Mouse (Mus musculus): ENCODE measurements at regions not wholly inside any gene's neighbourhood (a gene's known extent, or its start where the extent isn't known, plus 50 kb on each side); places are given as distances from the start of the nearest gene placed in this dataset.
A peak's percentile ranks its signal among the peaks of the same experiment; 100 is the strongest.

GRCm38 (mm10) chr8:26844132-26844808, 132.9 kb upstream of the Zfp703 start:
- DNase-seq (ENCODE audit: low read depth, low spot score): no peak
- no peaks in the 10 kb centered on the region for H3K36me3 ChIP-seq (ENCODE audit: control insufficient read depth, insufficient read depth, low read length, poor library complexity, severe bottlenecking)
- H3K27me3 ChIP-seq (ENCODE audit: control insufficient read depth, insufficient read depth, low read length, poor library complexity, severe bottlenecking): no peaks in the 10 kb centered on the region

GRCm38 (mm10) chr8:26844809-26845143, 132.3 kb upstream of the Zfp703 start:
- no peaks in the 10 kb centered on the region for H3K27me3 ChIP-seq (ENCODE audit: control insufficient read depth, insufficient read depth, low read length, poor library complexity, severe bottlenecking)
- DNase-seq (ENCODE audit: low read depth, low spot score): no peak
- H3K36me3 ChIP-seq (ENCODE audit: control insufficient read depth, insufficient read depth, low read length, poor library complexity, severe bottlenecking): no peaks in the 10 kb centered on the region

GRCm38 (mm10) chr8:26845481-26846194, 131.5 kb upstream of the Zfp703 start:
- Histone ChIP-seq H3K36me3 (ENCODE audit: control insufficient read depth, insufficient read depth, low read length, poor library complexity, severe bottlenecking) (no peaks in the 10 kb centered on the region), H3K27me3 (ENCODE audit: control insufficient read depth, insufficient read depth, low read length, poor library complexity, severe bottlenecking) (no peaks in the 10 kb centered on the region)
- DNase-seq (ENCODE audit: low read depth, low spot score): no peak

- no peak for DNase-seq (ENCODE audit: low read depth, low spot score)
- no peaks in the 10 kb centered on the region for H3K27me3 ChIP-seq (ENCODE audit: control insufficient read depth, insufficient read depth, low read length, poor library complexity, severe bottlenecking)
Measured at GRCm38 (mm10) chr8:26847009-26847408, 130.1 kb upstream of the Zfp703 start.

GRCm38 (mm10) chr8:26848098-26848772, 128.9 kb upstream of the Zfp703 start:
- DNase-seq (ENCODE audit: low read depth, low spot score): no peak
- no peaks in the 10 kb centered on the region for H3K27me3 ChIP-seq (ENCODE audit: control insufficient read depth, insufficient read depth, low read length, poor library complexity, severe bottlenecking)
- H3K36me3 ChIP-seq (ENCODE audit: control insufficient read depth, insufficient read depth, low read length, poor library complexity, severe bottlenecking): no peaks in the 10 kb centered on the region

More at GRCm38 (mm10) chr8:26847009-26847408, 130.1 kb upstream of the Zfp703 start:
- H3K36me3 ChIP-seq (ENCODE audit: control insufficient read depth, insufficient read depth, low read length, poor library complexity, severe bottlenecking): no peaks in the 10 kb centered on the region

GRCm38 (mm10) chr8:26848955-26849684, 128.0 kb upstream of the Zfp703 start:
- DNase-seq (ENCODE audit: low read depth, low spot score): peak; percentile 21
- Histone ChIP-seq H3K27me3 (ENCODE audit: control insufficient read depth, insufficient read depth, low read length, poor library complexity, severe bottlenecking) (no peaks in the 10 kb centered on the region), H3K36me3 (ENCODE audit: control insufficient read depth, insufficient read depth, low read length, poor library complexity, severe bottlenecking) (no peaks in the 10 kb centered on the region)

GRCm38 (mm10) chr8:26851871-26852800, 125.0 kb upstream of the Zfp703 start:
- no peaks in the 10 kb centered on the region for H3K36me3 ChIP-seq (ENCODE audit: control insufficient read depth, insufficient read depth, low read length, poor library complexity, severe bottlenecking)
- H3K27me3 ChIP-seq (ENCODE audit: control insufficient read depth, insufficient read depth, low read length, poor library complexity, severe bottlenecking): no peaks in the 10 kb centered on the region
- no peak for DNase-seq (ENCODE audit: low read depth, low spot score)

- DNase-seq (ENCODE audit: low read depth, low spot score): no peak
- H3K36me3 ChIP-seq (ENCODE audit: control insufficient read depth, insufficient read depth, low read length, poor library complexity, severe bottlenecking): no peaks in the 10 kb centered on the region
- no peaks in the 10 kb centered on the region for H3K27me3 ChIP-seq (ENCODE audit: control insufficient read depth, insufficient read depth, low read length, poor library complexity, severe bottlenecking)
Measured at GRCm38 (mm10) chr8:26852921-26853320, 124.2 kb upstream of the Zfp703 start.

GRCm38 (mm10) chr8:26854557-26855238, 122.4 kb upstream of the Zfp703 start:
- Histone ChIP-seq H3K27me3 (ENCODE audit: control insufficient read depth, insufficient read depth, low read length, poor library complexity, severe bottlenecking) (no peaks in the 10 kb centered on the region), H3K36me3 (ENCODE audit: control insufficient read depth, insufficient read depth, low read length, poor library complexity, severe bottlenecking) (no peaks in the 10 kb centered on the region)
- DNase-seq (ENCODE audit: low read depth, low spot score): no peak

- Histone ChIP-seq H3K27me3 (ENCODE audit: control insufficient read depth, insufficient read depth, low read length, poor library complexity, severe bottlenecking) (no peaks in the 10 kb centered on the region), H3K36me3 (ENCODE audit: control insufficient read depth, insufficient read depth, low read length, poor library complexity, severe bottlenecking) (no peaks in the 10 kb centered on the region)
- DNase-seq (ENCODE audit: low read depth, low spot score): no peak
Measured at GRCm38 (mm10) chr8:26855256-26855655, 121.9 kb upstream of the Zfp703 start.

- Histone ChIP-seq H3K27me3 (ENCODE audit: control insufficient read depth, insufficient read depth, low read length, poor library complexity, severe bottlenecking) (no peaks in the 10 kb centered on the region), H3K36me3 (ENCODE audit: control insufficient read depth, insufficient read depth, low read length, poor library complexity, severe bottlenecking) (no peaks in the 10 kb centered on the region)
- DNase-seq (ENCODE audit: low read depth, low spot score): no peak
Measured at GRCm38 (mm10) chr8:26864571-26864970, 112.6 kb upstream of the Zfp703 start.

GRCm38 (mm10) chr8:26864971-26865370, 112.2 kb upstream of the Zfp703 start:
- H3K27me3 ChIP-seq (ENCODE audit: control insufficient read depth, insufficient read depth, low read length, poor library complexity, severe bottlenecking): no peaks in the 10 kb centered on the region
- DNase-seq (ENCODE audit: low read depth, low spot score): no peak
- no peaks in the 10 kb centered on the region for H3K36me3 ChIP-seq (ENCODE audit: control insufficient read depth, insufficient read depth, low read length, poor library complexity, severe bottlenecking)

- DNase-seq (ENCODE audit: low read depth, low spot score): no peak
- Histone ChIP-seq H3K36me3 (ENCODE audit: control insufficient read depth, insufficient read depth, low read length, poor library complexity, severe bottlenecking) (no peaks in the 10 kb centered on the region), H3K27me3 (ENCODE audit: control insufficient read depth, insufficient read depth, low read length, poor library complexity, severe bottlenecking) (no peaks in the 10 kb centered on the region)
Measured at GRCm38 (mm10) chr8:26868101-26868848, 108.8 kb upstream of the Zfp703 start.
